Mouse (Mus musculus): Measurements from ENCODE around the gene Tars2.

- no peak for TF ChIP-seq POLR2A (IDR thresholded peaks at IDR 0.05; ENCODE audit: insufficient read length, low read depth)
- TF ChIP-seq CEBPB (IDR thresholded peaks at IDR 0.05; ENCODE audit: insufficient read depth, poor library complexity, severe bottlenecking) = no peak
- TF ChIP-seq MYOG (IDR thresholded peaks at IDR 0.05; ENCODE audit: control insufficient read depth in 1 of 3, insufficient read depth in 1 of 3, insufficient read length in 2 of 3, low read depth in 2 of 3) = no peak
- no peak for TF ChIP-seq MAX (IDR thresholded peaks at IDR 0.05; ENCODE audit: low read depth)
- TF ChIP-seq USF1 (IDR thresholded peaks at IDR 0.05; ENCODE audit: low read depth) = no peak
- TF ChIP-seq E2F4 (IDR thresholded peaks at IDR 0.05; ENCODE audit: insufficient read depth) = no peak
Measured at GRCm38 (mm10) chr3:95798756-95799155, 38.8 kb upstream of the Tars2 start.
